Mouse (Mus musculus) brown adipose tissue, adult 24 weeks (tissue): ENCODE results near the gene Spdye4c. TPM values are rescaled to one million over a fixed set of nuclear protein-coding genes. Genes with fewer than 3 reads are reported as not detected.

Experiments used
- H3K27ac ChIP-seq: fragments of 200-500 bp; replicated peaks from 2 replicates; pipeline ENCODE4 v1.5.1; 2012; ENCODE audit warnings: low read depth, mild to moderate bottlenecking, low read length
- H3K4me1 ChIP-seq: fragments of 200-500 bp; 2 replicates; pipeline ENCODE4 v1.6.1; 2012; ENCODE audit warnings: low read length, mixed read lengths; ENCODE audit not compliant: control insufficient read depth, insufficient read depth, insufficient read length
- H3K4me3 ChIP-seq: fragments of 200-500 bp; 2 replicates; pipeline ENCODE4 v1.5.1; 2012; ENCODE audit warnings: low read depth, mild to moderate bottlenecking, low read length, moderate library complexity; ENCODE audit not compliant: insufficient read depth
- polyA plus RNA-seq: library from polyadenylated mRNA; stranded (reverse); fragments of >200 nt; gene quantifications from 2 replicates; pipeline ENCODE4 v1.2.4, GENCODE M21; 2012; ENCODE audit not compliant: missing spikeins, insufficient read depth, insufficient read length

The Spdye4c gene
- not detected in 2 replicates for polyA plus RNA-seq

DNA sequence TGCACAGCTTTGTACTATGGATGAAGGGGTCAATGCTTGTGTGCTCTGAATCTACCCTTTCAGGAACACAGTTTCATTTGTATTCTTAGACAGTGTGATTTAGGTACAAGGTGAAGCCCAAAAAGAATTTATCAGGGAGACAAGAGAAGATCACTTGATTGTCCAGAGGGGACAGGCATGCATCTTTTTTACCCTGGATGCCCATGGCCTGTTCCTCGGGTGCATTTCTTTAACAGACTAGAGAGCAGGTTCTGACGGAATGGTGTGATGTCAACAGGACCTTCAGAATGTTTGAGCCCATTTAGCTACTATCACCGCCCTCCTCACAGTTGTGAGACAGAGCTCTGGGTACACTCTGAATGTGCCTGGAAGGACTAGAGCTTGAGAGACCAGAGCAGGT is at the start of gene Spdye4c:
TSS of gene Spdye4c (plus strand) at position 301 of the 400 bp plus-strand sequence.
- 0 out of 2 replicates have a peak, but pooled peaks cover 4% of the 10 kb centered on the region for H3K4me1 ChIP-seq
- H3K27ac ChIP-seq: no peak within 1 kb of the TSS
- H3K4me3 ChIP-seq: no peak within 1 kb of the TSS

DNA sequence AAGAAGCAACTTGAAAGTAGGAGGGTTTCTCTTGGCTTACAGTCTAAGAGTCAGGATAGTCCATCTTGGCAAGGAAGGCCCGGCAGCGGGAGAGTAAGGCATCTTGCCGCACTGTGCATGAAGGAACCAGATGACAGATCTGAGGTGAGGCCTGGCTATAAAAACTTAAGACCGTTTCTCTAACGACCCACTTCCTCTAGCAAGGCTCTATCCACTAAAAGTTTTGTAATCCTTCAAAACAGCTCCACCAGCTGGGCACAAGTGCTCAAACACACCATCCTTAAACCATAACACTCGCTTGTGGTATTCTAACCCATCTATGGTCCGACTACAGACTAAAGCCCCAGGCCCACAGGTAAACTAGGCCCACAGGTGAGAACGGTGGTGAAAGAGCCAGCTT is 47.5 kb upstream of the Spdye4c start:
- no peaks in the 10 kb centered on the region for H3K4me1 ChIP-seq
- no peak overlapping the region for H3K27ac ChIP-seq
- H3K4me3 ChIP-seq: no peak overlapping the region

DNA sequence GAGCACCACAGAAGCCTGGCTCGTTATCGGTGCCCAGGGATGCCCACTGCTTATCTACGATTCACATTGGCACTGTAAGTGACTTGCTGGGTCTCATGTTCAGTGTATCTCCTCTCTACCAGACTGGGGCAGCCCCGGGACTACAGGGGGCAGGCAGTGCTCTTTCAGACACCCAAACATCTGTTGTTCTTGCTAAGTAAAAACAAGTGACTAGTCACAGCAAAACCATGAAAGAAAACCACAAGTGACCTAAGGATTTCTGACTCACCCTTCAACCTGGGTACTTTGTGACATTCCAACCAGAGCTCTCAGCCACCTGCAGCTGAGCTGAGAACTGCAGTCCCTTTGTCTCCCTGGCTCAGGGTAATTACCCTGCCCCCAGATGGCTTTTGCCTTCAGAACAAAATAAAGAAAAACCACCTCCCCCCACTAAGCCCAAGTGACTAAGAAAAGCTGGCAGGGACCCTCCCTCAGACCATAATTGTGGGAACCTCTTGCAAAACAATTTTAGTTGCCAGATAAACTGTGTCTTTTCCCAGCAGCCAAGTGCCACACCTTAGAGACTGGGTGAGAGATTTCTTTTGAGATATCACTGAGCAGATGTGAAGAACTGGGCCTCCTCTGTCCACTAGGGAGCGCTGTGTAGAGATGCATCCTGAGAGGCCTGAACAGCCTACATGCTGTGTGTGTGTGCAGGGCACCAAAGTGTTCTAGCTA is 46.4 kb upstream of the Spdye4c start:
- no peaks in the 10 kb centered on the region for H3K4me1 ChIP-seq
- no peak overlapping the region for H3K27ac ChIP-seq
- no peak overlapping the region for H3K4me3 ChIP-seq

DNA sequence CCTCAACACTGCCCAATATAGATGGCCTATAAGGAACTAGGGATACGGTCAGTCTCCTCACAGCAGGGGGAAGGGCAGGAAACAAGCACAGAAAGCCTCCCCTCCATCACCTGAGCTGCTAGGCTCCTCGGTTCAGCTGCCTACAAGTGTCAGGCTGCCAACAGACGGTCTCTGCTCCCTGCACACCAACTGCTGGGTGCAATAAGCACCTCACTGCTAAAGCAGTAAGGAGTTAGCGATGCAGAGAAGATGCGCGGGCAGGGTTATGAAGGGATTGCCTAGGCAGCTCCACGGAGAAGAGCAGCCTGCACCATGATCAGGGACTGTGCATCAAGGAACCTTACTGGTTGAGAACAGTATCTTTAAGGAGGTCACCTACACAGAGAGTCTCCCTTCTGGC is 45.6 kb upstream of the Spdye4c start:
- Histone ChIP-seq H3K4me1 (no peaks in the 10 kb centered on the region), H3K27ac (no peak overlapping the region), H3K4me3 (no peak overlapping the region)

DNA sequence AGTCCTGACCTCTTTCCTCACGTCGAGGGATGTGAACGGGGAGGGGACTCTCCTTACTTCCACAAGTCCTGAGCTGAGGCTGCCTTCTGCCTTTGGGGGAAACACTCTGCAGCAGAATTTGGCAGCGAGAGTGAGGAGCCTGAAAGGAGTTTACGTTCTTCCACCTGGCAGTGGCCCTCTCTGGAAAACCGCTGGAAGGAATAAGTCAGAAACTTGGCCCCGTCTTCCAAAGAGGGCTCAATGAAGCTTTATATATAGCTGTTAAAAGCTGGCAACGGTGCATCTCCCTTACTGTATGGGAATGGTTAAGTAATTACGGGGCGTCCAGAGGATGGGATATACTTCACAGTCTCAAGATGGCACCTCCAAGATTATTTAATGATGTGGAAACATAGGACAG is 43.9 kb upstream of the Spdye4c start:
- no peaks in the 10 kb centered on the region for H3K4me1 ChIP-seq
- H3K4me3 ChIP-seq: no peak overlapping the region
- no peak overlapping the region for H3K27ac ChIP-seq

DNA sequence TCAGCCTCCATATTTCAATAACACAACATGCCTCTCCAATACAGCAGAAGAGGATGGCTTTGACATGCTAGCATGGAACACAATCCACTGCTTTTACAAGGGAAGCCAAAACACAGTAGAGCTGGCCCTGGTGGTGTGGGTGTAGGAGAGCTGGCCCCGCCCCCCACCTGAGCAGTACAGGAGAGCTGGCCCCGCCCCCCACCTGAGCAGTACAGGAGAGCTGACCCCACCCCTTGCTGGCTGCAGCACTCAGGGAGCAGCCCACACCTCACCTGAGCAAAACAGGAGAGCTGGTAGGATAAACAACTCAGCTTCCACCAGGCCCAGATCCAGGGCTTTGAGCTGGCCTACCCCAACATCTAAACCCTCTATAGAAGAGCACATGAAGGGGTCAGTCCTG is 42.7 kb upstream of the Spdye4c start:
- no peak overlapping the region for H3K4me3 ChIP-seq
- no peaks in the 10 kb centered on the region; the same call in 1 of the 2 replicates for H3K4me1 ChIP-seq
- H3K27ac ChIP-seq: no peak overlapping the region

DNA sequence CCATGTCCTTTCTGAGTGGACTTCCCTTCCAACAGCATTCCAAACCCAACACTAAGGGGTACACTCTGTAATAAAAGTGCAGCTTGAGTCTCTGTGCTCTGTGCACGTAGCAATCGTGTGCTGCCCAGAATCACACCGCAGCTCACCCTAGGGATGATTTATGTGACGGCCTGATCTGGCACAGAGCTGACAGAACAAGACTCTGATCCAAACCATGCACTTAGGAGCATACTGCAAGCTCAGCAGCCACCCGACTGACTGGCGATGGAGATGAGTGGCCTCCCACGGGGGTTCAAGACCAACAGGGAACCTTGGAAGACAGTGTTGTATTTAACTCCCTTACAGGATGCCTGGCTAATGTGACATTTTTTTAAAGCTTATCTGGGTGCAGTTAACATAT is 41.4 kb upstream of the Spdye4c start:
- H3K27ac ChIP-seq: no peak overlapping the region
- H3K4me1 ChIP-seq: no peaks in the 10 kb centered on the region; the same call in 1 of the 2 replicates
- H3K4me3 ChIP-seq: no peak overlapping the region

DNA sequence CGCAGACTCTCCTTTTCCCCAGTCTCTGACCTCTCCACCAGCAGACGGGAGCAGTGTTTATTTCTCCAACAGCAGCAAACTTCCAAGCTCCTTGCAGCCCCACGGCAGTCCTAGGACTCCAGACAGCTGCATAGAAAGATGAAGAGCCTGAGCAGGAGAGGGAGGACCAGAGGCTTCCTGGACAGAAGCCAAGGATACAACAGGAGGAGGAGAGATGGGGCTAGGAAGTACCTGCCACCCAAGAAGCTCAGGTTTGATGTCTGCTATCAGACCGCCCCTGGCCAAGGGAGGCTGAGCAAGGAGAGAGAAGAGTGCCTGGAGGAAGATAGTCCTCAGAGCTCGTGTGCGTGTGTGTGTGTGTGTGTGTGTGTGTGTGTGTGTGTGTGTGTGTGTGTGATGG is 41.0 kb upstream of the Spdye4c start:
- H3K4me1 ChIP-seq: no peaks in the 10 kb centered on the region; the same call in 1 of the 2 replicates
- H3K27ac ChIP-seq: no peak overlapping the region
- H3K4me3 ChIP-seq: no peak overlapping the region

DNA sequence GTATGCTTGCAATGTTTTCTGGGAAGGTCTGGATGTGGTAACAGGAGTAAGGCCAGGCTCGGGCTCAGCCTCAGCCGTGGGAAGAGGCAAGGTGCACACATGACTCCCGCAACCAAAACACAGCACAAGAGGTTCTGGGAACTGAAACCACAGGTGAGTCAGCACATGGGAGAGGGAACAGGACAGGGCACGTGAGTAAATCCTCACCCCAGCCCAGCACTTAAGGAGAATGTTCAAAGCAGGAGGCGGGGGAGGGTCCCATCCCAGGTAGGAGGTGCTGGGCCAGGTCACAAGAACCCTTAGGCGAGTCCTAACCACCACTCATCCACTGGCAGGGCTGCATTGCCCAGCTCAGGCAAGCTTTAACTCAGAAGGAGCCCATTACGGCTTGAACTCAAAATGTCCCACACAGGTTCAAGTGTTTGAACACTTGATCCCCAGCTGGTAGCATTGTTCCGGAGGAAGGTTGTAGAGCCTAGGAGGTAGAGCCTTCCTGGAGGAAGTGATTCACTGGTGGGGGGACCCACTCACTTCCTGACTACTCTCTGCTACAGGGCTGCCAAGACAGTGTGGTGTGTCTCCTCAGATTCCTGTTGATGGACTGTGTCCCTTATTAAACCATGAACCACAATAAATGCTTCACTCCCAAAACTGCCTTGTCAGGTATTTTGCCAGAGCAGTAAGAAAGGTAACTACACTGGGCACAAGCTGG is 38.8 kb upstream of the Spdye4c start:
- H3K4me1 ChIP-seq: no peaks in the 10 kb centered on the region; the same call in 1 of the 2 replicates
- H3K4me3 ChIP-seq: no peak overlapping the region
- H3K27ac ChIP-seq: no peak overlapping the region

DNA sequence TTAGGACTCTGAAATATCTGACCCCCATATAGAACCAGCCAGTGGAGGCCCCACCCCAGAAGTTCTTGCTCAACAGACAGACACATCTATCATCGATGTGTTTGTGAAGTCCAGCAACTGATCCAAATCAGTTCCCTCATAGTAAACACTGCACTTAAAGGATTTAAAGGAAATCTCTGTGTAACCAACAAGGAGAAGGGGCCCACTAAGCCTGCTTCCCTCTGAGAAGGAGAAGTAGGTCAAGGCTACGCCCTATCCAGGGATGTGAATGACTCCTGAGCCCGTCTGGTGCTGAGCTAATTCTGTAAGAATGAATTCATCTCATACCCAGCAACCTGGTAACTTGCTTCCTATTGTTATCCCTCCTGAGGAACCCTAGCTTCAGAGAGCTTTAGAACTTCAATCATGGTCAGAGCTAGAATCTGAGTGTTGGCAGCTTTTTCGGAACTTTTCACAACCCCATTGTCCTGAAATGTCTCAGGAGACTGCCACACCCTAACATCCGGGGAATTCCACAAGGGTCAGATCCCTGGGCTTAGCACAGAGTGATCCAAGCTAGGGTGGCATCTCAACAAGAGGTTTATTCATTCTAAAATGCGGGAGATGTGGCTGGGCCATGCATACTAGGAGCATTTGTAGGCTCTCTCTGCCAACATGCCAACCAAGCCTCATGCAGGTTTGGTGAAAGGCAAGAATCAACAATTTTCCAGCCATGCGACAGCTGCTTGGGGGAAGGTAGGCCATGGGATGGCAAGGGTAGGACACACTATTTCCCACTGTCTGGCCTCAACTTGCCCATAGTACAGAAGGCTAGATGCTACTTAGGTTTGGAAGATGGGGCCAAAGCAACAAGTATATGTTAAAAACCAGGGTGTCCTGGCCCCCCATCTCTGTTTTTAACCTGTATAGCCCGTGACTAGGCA is 38.0 kb upstream of the Spdye4c start:
- Histone ChIP-seq H3K4me1 (no peaks in the 10 kb centered on the region; the same call in 1 of the 2 replicates), H3K27ac (no peak overlapping the region), H3K4me3 (no peak overlapping the region)

DNA sequence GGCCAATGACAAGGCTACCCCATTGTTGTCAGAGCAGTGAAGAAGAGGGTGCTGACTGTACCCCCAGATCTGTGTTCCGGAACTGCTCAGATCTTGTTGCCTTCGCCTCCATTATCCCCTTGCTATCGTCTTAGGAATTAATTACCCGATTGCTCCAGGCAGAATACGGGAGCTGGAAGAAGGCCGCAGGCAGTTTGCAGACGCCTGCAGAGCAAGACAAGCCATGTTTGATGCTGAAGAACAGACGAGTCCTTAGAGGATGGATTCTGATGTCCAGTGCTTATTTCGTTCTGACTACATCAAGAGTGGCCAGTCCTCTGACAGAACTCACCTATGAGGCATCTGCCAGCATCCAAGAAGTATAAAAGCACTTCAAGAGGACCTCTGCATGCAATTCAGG is 35.9 kb upstream of the Spdye4c start:
- no peak overlapping the region for H3K4me3 ChIP-seq

DNA sequence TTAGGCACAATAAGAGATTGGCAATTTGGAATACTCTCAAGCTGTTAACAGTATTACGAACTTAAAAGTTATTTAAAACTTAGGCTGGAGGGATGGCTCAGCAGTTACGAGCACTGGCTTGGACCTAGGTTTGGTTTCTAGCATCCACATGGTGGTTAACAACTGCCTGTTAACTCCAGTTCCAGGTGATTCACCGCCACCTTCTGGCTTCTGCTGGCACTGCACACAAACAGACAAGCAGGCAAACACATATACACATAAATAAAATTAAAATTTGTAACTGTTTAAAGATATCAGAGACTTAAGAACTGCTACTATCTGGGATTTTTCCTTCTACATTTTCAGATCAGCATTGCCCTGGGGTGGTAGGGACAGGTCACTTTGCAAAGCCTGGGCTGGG is 26.8 kb upstream of the Spdye4c start:
- no peak overlapping the region for H3K27ac ChIP-seq
- no peak overlapping the region for H3K4me3 ChIP-seq
- no peaks in the 10 kb centered on the region for H3K4me1 ChIP-seq

More for the DNA sequence above, 35.9 kb upstream of the Spdye4c start:
- Histone ChIP-seq H3K4me1 (no peaks in the 10 kb centered on the region; the same call in 1 of the 2 replicates), H3K27ac (no peak overlapping the region)

DNA sequence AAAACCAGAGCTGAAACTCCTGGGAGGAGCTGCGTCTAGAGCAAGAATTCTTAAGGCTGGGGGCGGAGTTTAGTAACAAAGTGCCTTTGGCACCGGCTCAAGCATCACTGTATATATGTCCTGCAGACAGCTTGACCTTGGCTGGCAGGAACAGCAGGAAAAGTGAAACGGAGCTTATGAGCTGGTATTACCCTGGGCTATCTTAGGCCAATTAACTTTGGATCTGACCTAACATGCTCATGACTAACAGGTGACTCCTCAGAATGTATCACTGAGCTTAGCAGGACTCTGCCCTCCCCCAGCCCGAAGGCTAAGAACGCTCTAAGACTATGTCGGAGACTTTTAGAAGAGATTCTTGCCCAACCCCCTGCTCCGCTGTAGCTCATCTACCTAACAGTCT is 25.1 kb upstream of the Spdye4c start:
- no peak overlapping the region for H3K4me3 ChIP-seq
- H3K4me1 ChIP-seq: no peaks in the 10 kb centered on the region
- no peak overlapping the region for H3K27ac ChIP-seq

DNA sequence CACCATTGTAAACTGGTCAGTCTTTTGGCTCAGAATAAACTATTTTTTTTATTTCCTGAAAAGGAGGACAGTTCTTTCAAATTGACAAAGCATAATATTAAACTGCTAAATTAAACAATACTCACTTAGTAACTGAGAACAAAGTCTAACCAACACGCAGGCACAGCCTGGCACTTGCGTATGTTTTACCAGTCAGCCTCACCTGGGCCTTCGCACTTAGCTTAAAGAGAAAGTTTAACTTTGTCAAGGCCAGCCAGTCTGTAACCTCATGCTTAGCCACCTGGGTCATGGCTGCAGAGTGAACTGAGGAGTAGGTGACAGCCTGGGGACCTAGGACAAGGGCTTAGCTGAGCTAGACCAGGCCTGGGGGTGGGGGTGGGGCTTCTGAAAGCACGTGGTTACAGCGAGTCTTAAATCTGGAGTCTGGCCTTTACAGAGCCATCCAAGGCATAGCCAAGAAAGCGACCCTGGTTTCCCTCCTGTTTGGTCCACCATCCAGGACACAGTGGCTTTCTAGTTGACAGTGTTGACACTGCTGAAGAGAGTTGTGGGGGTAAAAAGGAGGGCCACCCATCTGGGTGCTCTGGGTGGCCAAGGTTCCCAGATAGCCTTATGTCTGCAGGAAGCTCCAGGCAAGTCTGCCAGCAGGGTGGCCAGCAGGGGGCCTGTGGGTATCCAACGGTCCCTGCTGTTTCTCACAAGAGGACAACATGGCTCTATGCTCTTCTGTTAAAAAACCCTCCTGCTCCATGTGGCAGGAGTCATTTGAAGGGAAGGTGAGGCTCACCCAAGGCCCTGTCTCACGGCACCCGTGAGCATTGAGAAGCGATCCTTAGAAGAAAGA is 24.5 kb upstream of the Spdye4c start:
- H3K27ac ChIP-seq: no peak overlapping the region
- no peak overlapping the region for H3K4me3 ChIP-seq
- no peaks in the 10 kb centered on the region for H3K4me1 ChIP-seq
